Mouse (Mus musculus): ENCODE measurements at regions not wholly inside any gene's neighbourhood (a gene's known extent, or its start where the extent isn't known, plus 50 kb on each side); places are given as distances from the start of the nearest gene placed in this dataset.
A peak's percentile ranks its signal among the peaks of the same experiment; 100 is the strongest.

DNA sequence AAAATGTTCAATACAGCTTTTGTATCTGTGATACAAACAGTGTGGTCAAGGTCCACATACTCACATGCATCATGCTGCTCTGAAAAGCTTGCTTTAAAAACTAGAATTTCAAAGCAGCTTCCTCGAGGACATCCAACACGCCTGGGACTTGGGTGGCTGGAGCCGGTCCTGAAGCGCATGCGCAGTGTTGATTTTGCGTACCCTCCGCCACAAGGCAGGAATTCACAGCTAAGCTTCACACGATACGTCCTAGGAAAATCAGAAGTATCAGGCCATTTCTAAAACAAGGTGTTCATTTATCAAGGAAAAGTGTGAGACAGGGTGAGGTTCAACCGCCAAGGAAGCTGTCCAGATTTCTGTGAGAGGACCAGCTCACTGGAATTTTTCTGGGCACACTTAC lies 202.1 kb upstream of the Daam1 start:
- DNase-seq (ENCODE audit: low read depth): peak; percentile 24
- TF ChIP-seq POLR2A (IDR thresholded peaks at IDR 0.05; ENCODE audit: borderline replicate concordance, extremely low read depth, insufficient read depth, insufficient read length, poor library complexity, severe bottlenecking) (no peak), CTCF (IDR thresholded peaks at IDR 0.05; ENCODE audit: borderline replicate concordance, extremely low read depth, insufficient read depth, insufficient read length) (no peak)

DNA sequence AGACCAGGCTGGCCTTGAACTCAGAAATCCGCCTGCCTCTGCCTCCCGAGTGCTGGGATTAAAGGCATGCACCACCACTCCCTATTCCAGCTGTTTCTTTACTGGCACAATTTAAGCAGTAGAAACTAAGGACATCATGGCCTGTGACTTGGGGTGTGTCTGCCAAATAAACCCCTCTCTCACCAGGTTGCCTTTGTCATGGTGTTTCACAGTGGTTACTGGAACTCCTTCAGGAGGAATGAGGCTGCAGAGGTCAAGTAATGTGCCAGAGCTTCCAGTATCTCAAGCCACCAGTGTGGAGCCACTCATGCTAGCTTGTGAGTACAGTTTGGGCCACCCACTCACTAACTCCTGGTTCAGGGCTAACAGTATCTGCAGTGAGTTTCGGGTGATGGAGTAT lies 200.5 kb upstream of the Daam1 start:
- DNase-seq (ENCODE audit: low read depth): no peak
- TF ChIP-seq CTCF (IDR thresholded peaks at IDR 0.05; ENCODE audit: borderline replicate concordance, extremely low read depth, insufficient read depth, insufficient read length): no peak
- TF ChIP-seq POLR2A (IDR thresholded peaks at IDR 0.05; ENCODE audit: borderline replicate concordance, extremely low read depth, insufficient read depth, insufficient read length, poor library complexity, severe bottlenecking): no peak

DNA sequence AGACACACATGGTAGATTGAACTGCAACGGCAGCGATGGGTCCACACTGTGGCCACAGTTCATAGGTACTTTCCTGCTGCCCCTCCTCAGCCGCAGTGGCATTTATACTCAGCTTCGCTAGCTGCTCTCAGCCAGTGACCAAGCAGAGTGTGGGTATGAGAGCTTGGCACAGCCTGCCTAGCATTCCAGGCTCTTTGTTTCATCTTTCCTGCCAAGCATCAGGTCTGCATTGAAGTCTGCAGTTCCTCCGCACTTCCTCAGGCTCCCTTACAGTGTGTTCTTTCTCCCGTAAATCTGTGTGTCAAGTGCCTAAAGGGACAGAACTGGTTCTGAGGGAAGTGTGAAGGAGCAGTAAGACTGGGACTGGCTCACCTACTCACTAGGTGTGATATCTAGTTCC lies 194.6 kb upstream of the Daam1 start:
- DNase-seq (ENCODE audit: low read depth): peak; percentile 69
- TF ChIP-seq POLR2A (IDR thresholded peaks at IDR 0.05; ENCODE audit: borderline replicate concordance, extremely low read depth, insufficient read depth, insufficient read length, poor library complexity, severe bottlenecking) (no peak), CTCF (IDR thresholded peaks at IDR 0.05; ENCODE audit: borderline replicate concordance, extremely low read depth, insufficient read depth, insufficient read length) (no peak)

DNA sequence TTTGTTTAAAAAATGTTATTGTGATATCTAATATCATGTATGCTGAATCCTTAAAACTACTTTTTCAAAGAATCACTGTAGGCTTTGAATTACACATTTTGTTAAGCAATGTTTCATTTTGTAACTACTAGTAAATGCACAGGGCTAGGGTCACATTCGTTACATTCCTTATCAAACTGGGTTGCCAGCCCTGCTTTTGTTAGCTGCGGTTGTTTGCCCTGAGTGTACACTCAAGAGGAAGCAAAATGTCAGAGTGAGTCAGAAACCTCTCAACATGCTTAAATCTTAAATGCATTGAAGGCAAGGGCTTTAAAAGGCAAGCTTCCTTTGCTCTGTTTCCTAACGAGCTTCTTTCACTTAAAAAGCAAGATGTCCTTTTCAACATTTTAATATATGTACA lies 193.6 kb upstream of the Daam1 start:
- no peak for DNase-seq (ENCODE audit: low read depth)
- no peak for TF ChIP-seq CTCF (IDR thresholded peaks at IDR 0.05; ENCODE audit: borderline replicate concordance, extremely low read depth, insufficient read depth, insufficient read length)

DNA sequence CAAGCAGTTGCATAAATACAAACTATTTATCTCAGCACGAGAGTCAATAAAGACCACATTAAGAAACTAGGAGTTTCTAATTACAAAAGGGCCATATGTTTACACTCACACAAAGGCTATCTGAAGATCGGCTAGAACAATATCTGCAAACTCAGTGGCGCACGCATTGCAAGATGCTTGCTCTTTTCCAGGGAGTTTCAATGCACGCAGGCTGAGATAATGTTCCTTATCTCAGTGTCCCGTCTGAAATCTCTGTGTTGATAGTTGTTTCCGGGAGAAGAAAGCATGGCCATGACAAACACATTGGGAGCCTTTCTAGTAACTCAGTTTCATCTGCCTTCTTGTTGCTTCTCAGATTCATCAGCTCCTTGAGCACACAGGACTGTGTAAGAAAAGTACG lies 192.6 kb upstream of the Daam1 start:
- no peak for TF ChIP-seq POLR2A (IDR thresholded peaks at IDR 0.05; ENCODE audit: borderline replicate concordance, extremely low read depth, insufficient read depth, insufficient read length, poor library complexity, severe bottlenecking)
- TF ChIP-seq CTCF (IDR thresholded peaks at IDR 0.05; ENCODE audit: borderline replicate concordance, extremely low read depth, insufficient read depth, insufficient read length): no peak

DNA sequence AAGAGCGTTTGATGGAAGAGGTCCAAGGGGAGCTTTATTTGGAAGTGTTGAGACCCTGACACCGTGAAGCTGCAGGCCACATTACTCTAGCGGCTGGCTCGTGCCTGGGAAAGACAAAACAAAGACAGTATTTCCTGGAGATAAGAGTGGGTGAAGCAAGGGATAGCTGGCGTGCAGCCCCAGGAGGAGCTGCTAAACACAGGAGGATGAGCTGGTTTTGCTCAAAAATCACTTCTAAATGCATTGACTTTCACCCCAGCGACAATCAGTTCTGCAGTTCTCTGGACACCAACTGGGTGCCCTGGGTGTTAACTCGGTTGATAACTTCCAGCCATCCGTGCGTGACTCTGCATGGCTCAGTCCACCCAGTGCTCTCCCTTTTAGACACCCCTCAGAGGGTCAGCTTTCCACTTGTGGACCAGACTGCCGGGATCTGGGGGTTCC lies 190.8 kb upstream of the Daam1 start:
- TF ChIP-seq CTCF (IDR thresholded peaks at IDR 0.05; ENCODE audit: borderline replicate concordance, extremely low read depth, insufficient read depth, insufficient read length) (no peak), POLR2A (IDR thresholded peaks at IDR 0.05; ENCODE audit: borderline replicate concordance, extremely low read depth, insufficient read depth, insufficient read length, poor library complexity, severe bottlenecking) (no peak)
- DNase-seq (ENCODE audit: low read depth): peak; percentile 49

More for the DNA sequence above, 192.6 kb upstream of the Daam1 start:
- DNase-seq (ENCODE audit: low read depth): peak; percentile 22

DNA sequence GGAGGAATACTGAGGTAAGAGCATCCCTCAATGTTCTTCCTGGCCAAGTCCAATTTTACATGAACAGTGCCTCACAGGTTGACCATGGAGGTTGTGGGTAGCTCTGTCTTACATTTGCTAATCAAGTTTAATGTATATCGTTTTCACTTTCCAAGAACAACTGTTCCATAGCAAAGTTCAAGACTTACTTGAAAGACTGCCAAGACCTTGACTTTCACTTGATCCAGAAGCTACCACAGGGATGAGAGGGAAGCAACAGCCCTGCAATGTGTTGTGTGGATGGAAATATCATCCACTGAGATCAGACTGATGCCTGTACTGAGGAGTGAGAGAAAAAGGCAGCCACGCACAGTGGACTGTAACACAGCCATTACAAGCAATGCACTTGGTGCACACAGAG lies 189.4 kb upstream of the Daam1 start:
- TF ChIP-seq POLR2A (IDR thresholded peaks at IDR 0.05; ENCODE audit: borderline replicate concordance, extremely low read depth, insufficient read depth, insufficient read length, poor library complexity, severe bottlenecking): no peak
- no peak for TF ChIP-seq CTCF (IDR thresholded peaks at IDR 0.05; ENCODE audit: borderline replicate concordance, extremely low read depth, insufficient read depth, insufficient read length)
- DNase-seq (ENCODE audit: low read depth): no peak

DNA sequence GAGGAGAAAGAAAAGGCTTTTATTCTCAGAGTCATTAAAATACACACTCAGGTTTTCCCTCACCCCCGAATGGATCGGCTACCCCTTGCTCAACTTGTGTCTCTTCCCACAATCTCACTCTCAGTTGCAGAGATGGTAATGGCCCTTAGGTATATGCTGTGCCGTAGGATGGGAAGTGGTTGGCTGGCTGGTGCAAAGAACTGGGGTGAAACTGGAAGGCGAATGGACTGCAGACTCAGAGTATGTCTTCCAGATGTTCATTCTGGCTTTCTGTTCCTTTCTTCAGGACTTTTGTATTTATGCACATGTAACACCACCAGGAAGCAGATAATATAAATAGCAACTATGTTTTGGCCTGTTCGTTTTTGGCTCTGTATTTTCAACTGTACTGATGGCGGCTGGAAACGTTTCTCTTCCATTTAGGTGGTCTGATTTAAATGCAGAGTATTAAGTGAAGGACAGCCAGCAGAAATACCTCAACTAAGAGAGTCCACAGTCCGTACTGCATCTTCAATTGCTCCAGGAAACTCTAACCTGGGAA lies 188.0 kb upstream of the Daam1 start:
- DNase-seq (ENCODE audit: low read depth): no peak
- TF ChIP-seq POLR2A (IDR thresholded peaks at IDR 0.05; ENCODE audit: borderline replicate concordance, extremely low read depth, insufficient read depth, insufficient read length, poor library complexity, severe bottlenecking): no peak
- TF ChIP-seq CTCF (IDR thresholded peaks at IDR 0.05; ENCODE audit: borderline replicate concordance, extremely low read depth, insufficient read depth, insufficient read length): no peak

DNA sequence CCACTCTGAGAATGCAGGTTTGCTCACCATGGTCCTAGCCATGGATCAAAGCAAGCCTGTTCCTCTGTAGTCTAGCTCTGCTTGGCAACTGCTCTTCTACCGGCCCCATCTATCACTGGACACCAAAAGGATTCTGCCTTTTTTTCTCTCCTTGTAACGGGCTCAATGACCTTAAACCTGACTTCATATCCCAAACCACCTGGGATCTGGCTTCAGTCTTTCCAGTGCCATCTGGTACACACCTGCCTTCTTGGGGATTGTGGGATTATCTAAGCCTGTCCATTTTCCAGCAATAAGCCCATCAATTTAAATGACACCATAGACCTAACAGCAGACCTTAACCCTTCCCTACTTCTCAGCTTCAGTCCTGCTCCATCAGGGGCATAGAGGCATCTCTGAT lies 179.6 kb upstream of the Daam1 start:
- no peak for DNase-seq (ENCODE audit: low read depth)
- TF ChIP-seq POLR2A (IDR thresholded peaks at IDR 0.05; ENCODE audit: borderline replicate concordance, extremely low read depth, insufficient read depth, insufficient read length, poor library complexity, severe bottlenecking) (no peak), CTCF (IDR thresholded peaks at IDR 0.05; ENCODE audit: borderline replicate concordance, extremely low read depth, insufficient read depth, insufficient read length) (no peak)

DNA sequence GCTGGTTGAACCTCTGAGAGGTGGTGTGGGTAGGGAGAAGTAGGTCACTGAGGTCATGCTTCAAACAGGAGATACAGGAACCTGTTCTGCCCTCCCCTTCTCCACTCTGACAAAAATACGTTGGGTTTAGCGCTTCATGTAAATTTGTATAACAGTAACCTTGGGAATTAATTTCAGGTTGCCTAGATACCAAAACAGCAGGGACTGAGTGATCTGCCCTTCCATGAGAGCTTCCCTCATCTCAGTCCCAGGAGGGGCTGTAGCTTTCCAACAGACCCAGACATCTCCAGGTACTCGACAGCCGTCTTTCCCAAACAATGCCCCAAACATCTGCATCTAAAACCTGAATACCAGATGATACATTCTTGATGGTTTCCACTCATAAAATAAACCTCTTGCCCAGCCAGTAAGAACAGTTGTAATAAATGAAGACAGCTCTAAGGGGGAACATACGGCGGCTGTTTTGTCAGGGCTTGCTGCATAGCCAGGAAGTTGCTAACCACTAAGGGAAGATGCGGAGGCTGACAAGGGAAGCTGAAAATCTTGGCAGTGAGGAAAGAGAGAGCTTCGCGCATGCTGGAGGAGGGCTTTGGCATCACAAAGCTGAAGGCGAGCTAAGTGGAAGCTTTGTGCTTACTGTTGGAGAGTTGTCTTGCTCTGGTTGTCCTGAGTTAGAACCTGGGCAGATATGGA lies 137.4 kb upstream of the Daam1 start:
- TF ChIP-seq CTCF (IDR thresholded peaks at IDR 0.05; ENCODE audit: borderline replicate concordance, extremely low read depth, insufficient read depth, insufficient read length): no peak
- no peak for TF ChIP-seq POLR2A (IDR thresholded peaks at IDR 0.05; ENCODE audit: borderline replicate concordance, extremely low read depth, insufficient read depth, insufficient read length, poor library complexity, severe bottlenecking)
- DNase-seq (ENCODE audit: low read depth): peak; percentile 62

DNA sequence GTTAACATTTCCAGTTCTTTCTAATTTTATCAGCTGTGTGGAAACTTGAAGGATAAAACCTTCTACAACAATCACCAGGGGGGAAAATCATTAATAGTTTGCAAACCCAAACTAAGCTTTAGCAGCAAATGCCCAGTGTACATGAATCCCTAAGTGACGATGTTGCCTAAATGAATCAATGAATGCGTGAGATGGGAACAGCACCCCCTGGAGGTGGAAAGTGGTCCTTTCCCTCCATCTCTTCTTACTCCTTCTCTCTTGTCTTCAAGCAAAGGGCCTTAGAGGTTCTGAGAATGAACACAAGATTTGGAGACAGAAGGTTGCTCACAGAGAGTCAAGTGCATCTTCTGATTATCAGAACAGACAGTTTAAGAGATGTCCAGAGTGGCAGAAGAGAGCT lies 129.1 kb upstream of the Daam1 start:
- no peak for TF ChIP-seq POLR2A (IDR thresholded peaks at IDR 0.05; ENCODE audit: borderline replicate concordance, extremely low read depth, insufficient read depth, insufficient read length, poor library complexity, severe bottlenecking)
- TF ChIP-seq CTCF (IDR thresholded peaks at IDR 0.05; ENCODE audit: borderline replicate concordance, extremely low read depth, insufficient read depth, insufficient read length): peak; percentile 44; the same call in 1 of the 2 replicates
- peak; percentile 46 for DNase-seq (ENCODE audit: low read depth)

DNA sequence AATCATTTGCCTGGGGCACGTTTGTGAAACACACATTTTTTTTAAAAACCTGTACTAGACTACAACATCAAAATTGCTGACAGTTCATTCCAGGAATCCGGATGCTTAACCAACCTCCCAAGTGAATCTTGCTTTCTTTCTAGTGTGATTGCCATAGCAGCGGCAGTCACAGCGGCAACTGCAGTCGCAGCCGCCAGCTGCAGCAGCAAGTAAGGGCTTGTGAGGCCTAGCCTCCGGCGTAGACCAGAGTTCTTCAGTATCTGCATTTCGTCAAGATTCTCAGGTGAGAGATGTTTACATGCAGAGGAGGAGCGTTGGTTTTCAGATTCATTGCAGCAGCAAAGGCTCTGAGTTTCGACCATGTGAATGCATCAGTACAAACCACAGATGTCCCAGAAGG lies 128.7 kb upstream of the Daam1 start:
- DNase-seq (ENCODE audit: low read depth): peak; percentile 56
- TF ChIP-seq CTCF (IDR thresholded peaks at IDR 0.05; ENCODE audit: borderline replicate concordance, extremely low read depth, insufficient read depth, insufficient read length) (no peak), POLR2A (IDR thresholded peaks at IDR 0.05; ENCODE audit: borderline replicate concordance, extremely low read depth, insufficient read depth, insufficient read length, poor library complexity, severe bottlenecking) (no peak)

Measured in brain, embryonic 14.5 days (tissue).